ENCODE assay signal across 9 mouse cellular contexts in genomic region chr19:55851498-55852324, GRCm38 (mm10).
DNase-seq lines count a peak whose midpoint lies in the region.
"Had no signal": no experiment of that assay in that cellular context is flagged by ENCODE, and none has a peak within 500 bp of the region (broad histone marks: within the 10 kb centered on the region; RNA-seq: fewer than 3 reads in every experiment).

No protein-coding gene starts in this region.

- H3K27me3 ChIP-seq in midbrain, embryonic 10.5 days (ENCODE audit: low read depth, poor library complexity, severe bottlenecking) = no peaks in the 10 kb centered on the region
- H3K27me3 ChIP-seq: limb, embryonic 15.5 days had no signal

- H3K36me3 ChIP-seq in midbrain, embryonic 10.5 days = no peaks in the 10 kb centered on the region
- H3K36me3 ChIP-seq: limb, embryonic 15.5 days had no signal

- peak overlapping the region; percentile 70 for H3K27ac ChIP-seq in midbrain, embryonic 10.5 days (replicated peaks)
- H3K27ac ChIP-seq: limb, embryonic 15.5 days had no signal

- no peaks in the 10 kb centered on the region for H3K9me3 ChIP-seq in midbrain, embryonic 10.5 days (replicated peaks)
- H3K9me3 ChIP-seq: limb, embryonic 15.5 days had no signal

- peak; percentile 38 for DNase-seq in left cerebral cortex, postnatal 4 days
- no peak for DNase-seq in left cerebral cortex, adult 8-10 months (ENCODE audit: low spot score in 2 of 2)
- DNase-seq in adrenal gland, postnatal 25 days = peak; percentile 77
- peak; percentile 49 for DNase-seq in gastrocnemius, postnatal 14 days
- DNase-seq in midbrain, embryonic 10.5 days (ENCODE audit: low spot score) = no peak
- no peak for DNase-seq in frontal cortex, adult 2 months (ENCODE audit: extremely low spot score in 1 of 2, low spot score in 1 of 2)
- no peak for DNase-seq in embryo, embryonic 11 days
- no peak for DNase-seq in urinary bladder, postnatal 25 days (ENCODE audit: low spot score)

- H3K4me1 ChIP-seq in midbrain, embryonic 10.5 days = peaks cover 31% of the 10 kb centered on the region

- intact Hi-C loops in left cerebral cortex, postnatal 4 days (cut with DNase I) = no loop called here
- intact Hi-C loops in gastrocnemius, postnatal 14 days (cut with DNase I; ENCODE audit: low total_unique reads) = no loop called here

- no peak overlapping the region for H3K4me3 ChIP-seq in midbrain, embryonic 10.5 days
- H3K4me3 ChIP-seq: limb, embryonic 15.5 days had no signal

- 81% methylated on average over 19 of the region's 19 CpGs for WGBS in midbrain, embryonic 10.5 days

Comparison
In these comparisons a context has a peak if more than half of its experiments do, and no peak if none do; other contexts are left out.
1. DNase-seq: peak in left cerebral cortex, postnatal 4 days (single experiment), adrenal gland, postnatal 25 days (single experiment) and gastrocnemius, postnatal 14 days (single experiment); none in left cerebral cortex, adult 8-10 months (0 of 2), midbrain, embryonic 10.5 days (single experiment), frontal cortex, adult 2 months (0 of 2), embryo, embryonic 11 days (single experiment) and urinary bladder, postnatal 25 days (single experiment).